ENCODE assay signal across 20 mouse cellular contexts in genomic region chr3:141338224-141338982, GRCm38 (mm10).
DNase-seq lines count a peak whose midpoint lies in the region; ATAC-seq lines count a peak whose summit lies in the region.
"Had no signal": no experiment of that assay in that cellular context is flagged by ENCODE, and none has a peak within 500 bp of the region (broad histone marks: within the 10 kb centered on the region; RNA-seq: fewer than 3 reads in every experiment).

No protein-coding gene starts in this region.

- H3K4me1 ChIP-seq in hindbrain, embryonic 16.5 days (ENCODE audit: control insufficient read depth, insufficient read depth, low read depth, low read length) = no peaks in the 10 kb centered on the region
- no peaks in the 10 kb centered on the region for H3K4me1 ChIP-seq in hindbrain, embryonic 12.5 days
- H3K4me1 ChIP-seq in forebrain, embryonic 12.5 days = no peaks in the 10 kb centered on the region
- no peaks in the 10 kb centered on the region for H3K4me1 ChIP-seq in limb, embryonic 15.5 days
- H3K4me1 ChIP-seq: heart, embryonic 10.5 days; liver, embryonic 15.5 days; midbrain, embryonic 10.5 days; stomach, embryonic 15.5 days had no signal

- no peaks in the 10 kb centered on the region for H3K36me3 ChIP-seq in hindbrain, embryonic 16.5 days (ENCODE audit: control insufficient read depth, insufficient read depth, low read length)
- no peaks in the 10 kb centered on the region for H3K36me3 ChIP-seq in hindbrain, embryonic 12.5 days
- no peaks in the 10 kb centered on the region for H3K36me3 ChIP-seq in forebrain, embryonic 12.5 days (replicated peaks)
- no peaks in the 10 kb centered on the region for H3K36me3 ChIP-seq in limb, embryonic 15.5 days
- H3K36me3 ChIP-seq: heart, embryonic 10.5 days; liver, embryonic 15.5 days; midbrain, embryonic 10.5 days; stomach, embryonic 15.5 days had no signal

- peak; percentile 4 for DNase-seq in brain, adult 2 months (ENCODE audit: low read depth, low spot score)
- no peak for DNase-seq in adrenal gland, adult 2 months
- DNase-seq in left cerebral cortex, postnatal 14 days (ENCODE audit: low spot score in 2 of 2) = no peak
- DNase-seq: adrenal gland, postnatal 10 days; gastrocnemius, postnatal 36 days; heart, postnatal 14 days; kidney, adult 18-20 months; kidney, postnatal 25 days; lung, postnatal 14 days; right cerebral cortex, adult 18-20 months; spleen, adult 18-20 months had no signal

- 0 out of 2 replicates have a peak, but pooled peaks have one; percentile 56 for ATAC-seq in hindbrain, embryonic 16.5 days
- no peak for ATAC-seq in hindbrain, embryonic 12.5 days (ENCODE audit: low FRiP score)
- ATAC-seq in forebrain, embryonic 12.5 days (ENCODE audit: low FRiP score) = peak; percentile 57; the same call in 1 of the 2 replicates
- no peak for ATAC-seq in limb, embryonic 15.5 days (ENCODE audit: insufficient number of reproducible peaks, low FRiP score, low TSS enrichment, low read depth)
- ATAC-seq: CD4-positive, CD25-positive, alpha-beta regulatory T cell, adult 4 months had no signal

- H3K9me3 ChIP-seq in hindbrain, embryonic 16.5 days (ENCODE audit: control insufficient read depth, low read length) = no peaks in the 10 kb centered on the region
- H3K9me3 ChIP-seq in hindbrain, embryonic 12.5 days (replicated peaks) = no peaks in the 10 kb centered on the region
- H3K9me3 ChIP-seq in forebrain, embryonic 12.5 days = no peaks in the 10 kb centered on the region
- no peaks in the 10 kb centered on the region for H3K9me3 ChIP-seq in limb, embryonic 15.5 days
- H3K9me3 ChIP-seq: heart, embryonic 10.5 days; liver, embryonic 15.5 days; midbrain, embryonic 10.5 days; stomach, embryonic 15.5 days had no signal

- no peaks in the 10 kb centered on the region for H3K27me3 ChIP-seq in hindbrain, embryonic 16.5 days (replicated peaks; ENCODE audit: control insufficient read depth, insufficient read depth, low read length)
- no peaks in the 10 kb centered on the region for H3K27me3 ChIP-seq in hindbrain, embryonic 12.5 days
- H3K27me3 ChIP-seq in forebrain, embryonic 12.5 days = peaks cover 7% of the 10 kb centered on the region; the same call in 1 of the 2 replicates
- no peaks in the 10 kb centered on the region for H3K27me3 ChIP-seq in limb, embryonic 15.5 days
- H3K27me3 ChIP-seq: liver, embryonic 15.5 days; stomach, embryonic 15.5 days had no signal

- H3K27ac ChIP-seq in hindbrain, embryonic 16.5 days (ENCODE audit: low read depth, low read length) = peak overlapping the region; percentile 29; the same call in 1 of the 2 replicates
- H3K27ac ChIP-seq in hindbrain, embryonic 12.5 days = no peak overlapping the region
- H3K27ac ChIP-seq in forebrain, embryonic 12.5 days = no peak overlapping the region
- H3K27ac ChIP-seq in limb, embryonic 15.5 days = no peak overlapping the region
- H3K27ac ChIP-seq: heart, embryonic 10.5 days; liver, embryonic 15.5 days; midbrain, embryonic 10.5 days; stomach, embryonic 15.5 days had no signal

- H3K9ac ChIP-seq in hindbrain, embryonic 16.5 days (ENCODE audit: low read depth, low read length) = no peak overlapping the region
- no peak overlapping the region for H3K9ac ChIP-seq in hindbrain, embryonic 12.5 days
- H3K9ac ChIP-seq in forebrain, embryonic 12.5 days = no peak overlapping the region
- no peak overlapping the region for H3K9ac ChIP-seq in limb, embryonic 15.5 days
- H3K9ac ChIP-seq: liver, embryonic 15.5 days; stomach, embryonic 15.5 days had no signal

- peak overlapping the region; percentile 21 for H3K4me2 ChIP-seq in hindbrain, embryonic 16.5 days (ENCODE audit: low read length)
- no peak overlapping the region for H3K4me2 ChIP-seq in hindbrain, embryonic 12.5 days (replicated peaks)
- H3K4me2 ChIP-seq in forebrain, embryonic 12.5 days = peak overlapping the region; percentile 8; the same call in 1 of the 2 replicates
- 0 out of 2 replicates have a peak overlapping the region, but pooled peaks have one; percentile 20 for H3K4me2 ChIP-seq in limb, embryonic 15.5 days
- H3K4me2 ChIP-seq: liver, embryonic 15.5 days; stomach, embryonic 15.5 days had no signal

- intact Hi-C loops in left cerebral cortex, postnatal 14 days (cut with DNase I) = no loop called here

- no peak overlapping the region for H3K4me3 ChIP-seq in hindbrain, embryonic 16.5 days (ENCODE audit: low read length)
- H3K4me3 ChIP-seq in hindbrain, embryonic 12.5 days = no peak overlapping the region
- no peak overlapping the region for H3K4me3 ChIP-seq in forebrain, embryonic 12.5 days (replicated peaks)
- H3K4me3 ChIP-seq in limb, embryonic 15.5 days = no peak overlapping the region
- H3K4me3 ChIP-seq: heart, embryonic 10.5 days; liver, embryonic 15.5 days; midbrain, embryonic 10.5 days; stomach, embryonic 15.5 days had no signal

- WGBS in hindbrain, embryonic 16.5 days = 45% methylated on average over 9 of the region's 9 CpGs
- WGBS in hindbrain, embryonic 12.5 days = 71% methylated on average over 9 of the region's 9 CpGs
- WGBS in forebrain, embryonic 12.5 days = 43% methylated on average over 9 of the region's 9 CpGs
- WGBS in limb, embryonic 15.5 days = 26% methylated on average over 9 of the region's 9 CpGs

Comparison
In these comparisons a context has a peak if more than half of its experiments do, and no peak if none do; other contexts are left out.
1. ATAC-seq: peak in hindbrain, embryonic 16.5 days (single experiment) and forebrain, embryonic 12.5 days (single experiment); none in hindbrain, embryonic 12.5 days (single experiment) and limb, embryonic 15.5 days (single experiment).